Mouse (Mus musculus) ZHBTc4 (cell line): ENCODE measurements around the gene Phc1.

Experiments used
- DNase-seq: peaks from one replicate; pipeline ENCODE4 v3.0.0-alpha.2; 2011; ENCODE audit warnings: low read depth, low spot score

Gene Phc1

DNA sequence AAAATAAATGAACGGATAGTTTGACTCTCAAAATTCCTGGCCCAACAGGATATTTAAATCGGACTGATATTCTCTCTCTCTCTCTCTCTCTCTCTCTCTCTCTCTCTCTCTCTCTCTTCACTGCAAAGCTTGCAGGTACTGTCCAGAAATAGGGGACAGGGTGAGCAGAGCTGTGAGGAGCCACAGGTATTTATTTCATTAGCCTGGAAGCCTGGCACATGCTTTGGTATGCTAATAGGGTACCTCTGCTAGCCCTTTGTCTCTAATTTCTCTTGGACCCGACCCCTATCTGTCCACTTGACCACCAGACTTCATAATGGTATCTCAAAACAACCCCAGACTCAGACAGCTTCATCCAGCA lies 43.5 kb downstream of the Phc1 start:
- no peak for DNase-seq

- DNase-seq: no peak
These were observed 45.1 kb downstream of the Phc1 start for GRCm38 (mm10) chr6:122295242-122295641.

DNA sequence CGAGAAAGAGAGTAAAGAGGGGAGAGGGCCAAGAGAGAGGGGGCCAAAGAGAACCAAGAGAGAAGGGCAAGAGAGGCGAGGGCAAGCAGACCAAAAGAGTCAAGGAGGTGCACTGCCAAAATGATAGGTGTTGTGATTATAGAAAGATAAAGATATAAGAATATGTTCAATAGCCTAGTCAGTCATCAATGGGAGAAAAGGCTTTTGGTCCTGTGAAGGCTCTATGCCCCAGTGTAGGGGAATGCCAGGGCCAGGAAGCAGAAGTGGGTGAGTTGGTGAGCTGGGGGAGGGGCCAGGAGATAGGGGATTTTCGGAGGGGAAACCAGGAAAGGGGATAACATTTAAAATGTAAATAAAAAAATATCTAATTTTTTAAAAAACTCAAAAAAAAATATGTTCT lies 46.1 kb downstream of the Phc1 start:
- DNase-seq: no peak

- DNase-seq: no peak
These were observed 46.6 kb downstream of the Phc1 start for GRCm38 (mm10) chr6:122293796-122294195.

GRCm38 (mm10) chr6:122293121-122293520 lies 47.2 kb downstream of the Phc1 start:
- no peak for DNase-seq

GRCm38 (mm10) chr6:122292184-122292583 lies 48.2 kb downstream of the Phc1 start:
- DNase-seq: no peak

GRCm38 (mm10) chr6:122291735-122292134 lies 48.6 kb downstream of the Phc1 start:
- no peak for DNase-seq

GRCm38 (mm10) chr6:122291264-122291663 lies 49.1 kb downstream of the Phc1 start:
- no peak for DNase-seq

GRCm38 (mm10) chr6:122290253-122290652 lies 50.1 kb downstream of the Phc1 start:
- DNase-seq: no peak

DNA sequence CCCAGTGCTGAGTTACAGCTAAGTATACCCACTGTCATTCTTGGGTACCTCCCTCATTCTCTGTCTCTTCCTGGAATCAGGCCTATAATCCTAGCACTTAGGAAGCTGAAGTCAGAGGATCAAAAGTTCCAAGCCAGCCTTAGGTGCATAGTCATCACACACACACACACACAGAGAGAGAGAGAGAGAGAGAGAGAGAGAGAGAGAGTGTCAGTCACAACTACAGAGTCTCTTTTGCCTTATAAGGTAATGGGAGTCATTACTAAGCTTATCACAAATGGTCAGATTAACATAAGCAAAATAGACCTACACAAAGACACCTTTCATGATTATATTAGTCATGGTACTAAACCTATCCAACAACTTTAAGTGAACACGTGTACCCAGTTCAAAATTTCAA lies 51.0 kb downstream of the Phc1 start:
- DNase-seq: no peak

GRCm38 (mm10) chr6:122288263-122288662 lies 52.1 kb downstream of the Phc1 start:
- DNase-seq: no peak

- no peak for DNase-seq
These were observed 55.5 kb downstream of the Phc1 start for GRCm38 (mm10) chr6:122284823-122285222.

DNA sequence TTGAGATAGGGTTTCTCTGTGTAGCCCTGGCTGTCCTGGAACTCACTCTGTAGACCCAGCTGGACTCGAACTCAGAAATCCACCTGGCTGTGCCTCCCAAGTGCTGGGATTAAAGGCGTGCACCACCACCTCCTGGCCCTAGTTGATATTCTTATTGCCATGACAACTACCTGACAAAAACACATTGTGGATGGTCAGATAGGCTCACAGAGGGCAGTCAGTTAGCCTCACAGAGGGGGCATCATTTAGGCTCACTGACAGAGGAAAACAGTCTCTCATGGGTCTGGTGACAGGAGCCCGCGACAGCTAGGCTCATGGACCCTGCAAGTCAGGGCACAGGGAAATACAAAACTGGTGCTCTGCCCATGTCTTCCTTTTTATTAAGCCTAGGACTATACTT lies 56.1 kb downstream of the Phc1 start:
- no peak for DNase-seq

DNA sequence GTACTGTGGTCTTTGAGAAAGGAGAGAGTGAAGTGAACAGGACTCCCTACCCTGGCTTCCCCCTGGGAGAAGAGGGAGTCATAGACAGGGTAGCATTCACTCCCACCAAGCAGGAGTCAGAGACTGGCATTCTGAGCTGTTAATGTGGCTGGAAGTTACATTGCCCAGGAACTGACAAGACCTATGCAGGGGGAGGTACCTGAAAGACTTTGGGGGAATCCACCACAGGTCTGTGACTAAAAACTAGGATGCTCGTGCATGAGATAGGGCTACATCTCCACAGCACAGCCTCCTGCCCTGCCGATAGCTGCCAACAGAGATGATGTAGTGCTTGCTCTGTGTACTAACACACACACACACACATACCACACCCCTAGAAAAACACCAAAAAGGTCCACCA lies 56.9 kb downstream of the Phc1 start:
- DNase-seq: no peak

GRCm38 (mm10) chr6:122282782-122283181 lies 57.6 kb downstream of the Phc1 start, which contains the start of gene Klrg1:
TSS of gene Klrg1 (minus strand) at chr6:122282882.
- no peak for DNase-seq

GRCm38 (mm10) chr6:122276565-122276964 lies 63.8 kb downstream of the Phc1 start:
- no peak for DNase-seq

GRCm38 (mm10) chr6:122274546-122274945 lies 65.8 kb downstream of the Phc1 start:
- no peak for DNase-seq

GRCm38 (mm10) chr6:122270152-122270551 lies 70.2 kb downstream of the Phc1 start:
- no peak for DNase-seq

GRCm38 (mm10) chr6:122269170-122269569 lies 71.2 kb downstream of the Phc1 start:
- no peak for DNase-seq

GRCm38 (mm10) chr6:122268561-122268960 lies 71.8 kb downstream of the Phc1 start:
- no peak for DNase-seq
